Mouse (Mus musculus) frontal cortex, postnatal 10 days (tissue): ENCODE data around the gene Mast4.
A peak's percentile ranks its signal among the peaks of the same experiment; 100 is the strongest.

Experiments
- DNase-seq, 2 experiments: peaks; one replicate each; pipeline ENCODE4 v3.0.0; 2022; ENCODE audit warnings: low spot score in 2 of 2, mixed read lengths in 1 of 2

The Mast4 gene

DNA sequence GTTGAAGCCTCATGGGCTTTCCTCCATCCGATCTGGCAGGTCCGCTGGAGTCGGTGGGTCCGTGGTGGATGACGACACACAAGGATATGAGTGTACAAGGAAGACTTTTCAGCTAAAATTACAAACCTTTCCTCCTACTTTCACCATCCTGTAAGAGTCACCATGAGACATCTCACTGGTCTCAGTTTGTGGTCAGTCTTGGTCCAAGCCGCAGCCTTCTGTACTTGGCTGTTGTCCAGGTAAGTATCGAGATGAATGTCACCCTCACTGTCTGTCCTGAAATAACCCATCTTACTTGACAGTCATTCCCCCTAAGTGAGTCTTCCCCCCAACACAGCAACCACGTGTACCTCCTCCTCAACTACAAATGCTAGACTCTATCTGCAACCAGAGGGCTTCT lies 94.6 kb downstream of the Mast4 start:
- no peak for DNase-seq

DNA sequence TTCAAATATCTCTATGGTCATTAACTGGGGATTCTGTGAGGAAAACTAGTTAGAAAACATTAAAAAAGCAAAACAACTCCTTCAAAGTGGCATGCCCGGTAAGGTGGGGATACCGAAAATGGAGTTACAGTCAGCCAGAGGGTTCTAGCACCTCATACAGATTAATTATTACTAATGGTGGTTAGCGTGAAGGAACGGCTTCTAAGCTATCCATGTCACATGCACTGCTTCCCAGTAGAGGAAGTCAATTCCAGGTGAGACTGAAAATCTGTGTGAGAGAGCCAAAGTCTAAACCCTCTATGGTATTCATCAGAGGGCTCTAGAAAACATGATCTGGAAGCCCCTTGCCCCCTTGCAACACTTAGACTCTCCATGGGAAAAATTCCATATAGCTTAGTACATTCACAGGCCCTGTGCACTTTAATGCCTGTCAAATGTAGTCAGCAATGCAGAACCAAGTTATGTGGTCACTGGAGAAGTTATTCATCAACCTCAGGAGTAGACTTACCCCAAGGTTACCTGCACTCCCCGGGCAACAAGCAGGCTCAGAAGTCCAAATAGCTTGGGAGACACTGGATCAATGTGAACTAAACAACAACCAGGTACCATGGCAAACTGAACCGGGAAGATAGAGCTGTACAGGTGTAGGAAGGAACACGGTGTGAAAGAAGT lies 96.1 kb downstream of the Mast4 start:
- DNase-seq: no peak

DNA sequence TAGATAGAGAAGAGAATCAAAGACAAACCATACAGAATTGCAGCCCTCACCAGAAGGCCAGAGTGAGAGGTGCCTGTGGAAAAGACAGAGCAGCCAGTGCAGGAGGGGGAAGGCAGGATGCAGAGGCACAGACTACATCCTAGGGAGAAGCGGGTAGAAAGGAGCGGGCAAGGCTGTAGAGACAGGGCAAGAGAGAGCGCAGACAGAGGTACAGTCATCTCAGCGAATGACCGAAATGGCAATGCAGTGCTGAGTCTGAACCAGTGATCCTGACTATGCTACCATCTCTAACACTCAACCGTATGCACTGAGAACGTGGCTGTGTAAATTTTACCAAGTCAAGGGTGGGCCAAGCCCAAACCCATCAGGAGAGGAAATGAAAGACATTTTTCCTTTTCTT lies 102.1 kb downstream of the Mast4 start:
- no peak for DNase-seq

DNA sequence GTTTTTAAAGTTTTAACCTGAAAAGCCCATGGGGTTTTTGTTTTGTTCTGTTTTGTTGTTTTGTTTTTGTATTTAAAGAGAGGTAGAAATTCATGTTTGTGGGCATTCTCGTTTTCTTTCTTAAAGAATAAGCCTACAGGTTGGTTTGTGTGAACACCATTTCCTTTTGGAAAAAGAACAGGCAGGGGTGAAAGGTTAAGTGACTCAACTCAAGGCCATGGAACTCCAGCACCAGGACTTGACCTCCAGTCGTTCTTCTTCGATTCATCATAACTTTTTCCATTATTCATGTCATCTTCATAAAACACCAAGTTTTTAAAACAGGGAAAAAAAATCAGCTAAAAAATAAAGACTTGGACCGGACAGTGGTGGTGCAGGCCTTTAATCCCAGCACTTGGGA lies 105.2 kb downstream of the Mast4 start:
- DNase-seq: no peak

DNA sequence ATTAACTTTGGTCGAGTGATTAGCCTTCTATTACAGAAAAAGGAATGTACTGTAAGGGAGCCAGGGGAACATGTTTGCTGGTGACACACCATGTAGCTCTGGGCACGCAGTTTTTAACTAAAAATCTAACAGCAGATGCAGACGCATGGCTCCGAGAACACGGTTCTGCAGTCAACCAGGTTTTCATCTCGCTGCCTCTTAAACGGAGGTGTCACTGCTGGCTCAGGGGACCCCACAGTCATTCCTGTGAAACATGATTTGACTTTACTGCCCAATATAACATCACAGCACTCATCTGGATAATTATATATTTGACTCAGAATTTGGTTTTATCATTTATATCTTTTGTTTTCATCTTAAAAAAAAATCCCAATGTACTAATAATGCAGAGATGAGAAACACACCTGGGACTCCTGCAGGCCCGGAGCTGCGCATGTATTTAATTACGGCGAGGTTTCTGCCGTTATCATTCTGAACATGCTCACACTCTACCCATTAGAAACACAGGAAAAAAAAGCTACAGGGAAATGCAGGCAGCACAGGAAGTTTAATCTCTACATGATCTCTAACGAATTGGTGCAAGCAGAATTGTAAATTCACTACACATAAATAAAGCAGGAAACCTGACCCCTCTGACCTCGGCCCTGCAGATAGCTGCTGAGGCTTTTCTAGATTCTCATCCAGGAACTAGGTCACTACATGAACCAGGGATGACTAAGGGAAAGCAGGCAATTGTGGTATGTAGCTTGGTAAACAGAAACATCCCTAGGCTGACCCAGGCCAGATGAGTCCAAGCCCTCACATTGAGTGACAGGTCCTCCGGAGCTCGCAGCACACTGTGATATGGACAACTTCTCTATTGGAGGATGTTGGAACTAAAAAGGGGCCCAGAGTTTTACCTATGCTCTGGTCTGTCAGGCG lies 108.1 kb downstream of the Mast4 start:
- no peak for DNase-seq

DNA sequence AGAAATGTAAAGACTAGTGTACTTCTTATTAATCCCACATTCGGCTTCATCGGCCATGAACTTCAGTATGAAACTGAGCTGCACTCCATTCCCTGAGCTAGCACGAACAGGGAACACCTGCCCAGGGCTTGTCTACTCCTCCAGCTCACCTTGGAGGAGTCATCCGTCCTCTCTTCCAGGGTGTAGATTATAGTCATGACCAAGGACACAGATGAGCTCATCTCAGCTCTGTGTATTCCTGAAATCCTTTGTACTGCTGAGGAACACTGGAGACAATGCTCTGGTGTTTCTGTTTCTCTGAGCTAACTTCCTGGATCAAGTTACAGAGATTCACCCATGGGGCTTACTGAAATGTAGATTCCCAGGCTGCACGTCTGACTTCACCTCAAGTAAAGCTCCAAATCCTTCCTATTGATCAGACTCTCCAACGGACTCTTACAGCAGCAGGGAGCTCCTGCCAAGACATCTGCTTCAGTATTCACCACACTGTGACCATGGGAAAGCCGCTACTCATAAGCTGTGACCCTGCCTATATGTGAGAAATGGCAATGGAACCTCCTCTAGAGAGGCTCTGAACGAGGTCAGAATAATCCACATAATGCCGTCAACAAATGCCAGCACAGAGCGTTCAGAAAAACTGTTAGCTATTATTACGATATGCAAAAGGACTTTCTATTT lies 108.9 kb downstream of the Mast4 start:
- DNase-seq: no peak

DNA sequence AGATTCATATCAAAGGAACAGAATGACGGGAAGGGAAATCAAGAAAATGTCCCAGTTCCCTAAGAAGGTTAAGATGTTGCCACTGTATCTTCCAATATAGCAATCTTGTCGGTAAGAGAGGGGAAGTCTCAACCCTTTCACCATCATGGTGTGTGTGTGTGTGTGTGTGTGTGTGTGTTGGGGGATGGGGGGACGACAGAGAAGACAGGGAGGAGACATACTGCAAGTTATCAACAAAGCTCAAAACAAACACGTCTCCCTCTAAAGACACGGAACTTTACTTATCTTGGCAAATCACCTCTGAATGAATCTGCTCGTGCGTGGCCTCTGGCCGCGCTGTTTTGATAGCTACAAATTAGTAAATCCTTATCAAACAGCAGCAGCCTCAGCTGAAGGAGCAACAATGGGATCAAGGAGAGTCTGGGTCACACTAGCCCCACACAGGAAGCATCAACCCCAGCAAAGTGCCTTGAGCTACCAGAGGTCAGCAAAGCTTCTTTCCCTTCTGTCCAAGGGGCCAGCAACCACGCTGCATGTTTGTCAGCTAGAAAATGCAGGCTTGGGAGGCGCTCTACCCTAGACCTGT lies 113.7 kb downstream of the Mast4 start:
- DNase-seq: no peak

DNA sequence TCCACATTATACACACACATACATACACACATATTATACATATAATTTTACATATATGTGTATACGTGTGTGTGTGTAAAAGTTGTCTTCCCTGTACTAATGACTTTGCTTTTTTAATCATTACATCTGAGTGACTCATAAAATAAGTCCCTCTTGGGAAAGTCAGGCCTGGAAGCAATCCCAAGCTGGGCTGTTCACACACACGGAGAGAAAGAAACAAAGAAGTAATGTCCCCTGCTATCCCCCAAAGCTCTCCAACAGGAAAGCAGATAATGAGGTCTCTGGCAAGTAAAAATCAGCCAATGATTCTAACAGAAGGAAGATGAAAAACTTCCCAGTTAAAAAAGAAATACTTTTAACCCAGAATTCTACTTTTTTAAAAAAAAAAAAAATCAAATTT lies 114.3 kb downstream of the Mast4 start:
- DNase-seq: no peak

DNA sequence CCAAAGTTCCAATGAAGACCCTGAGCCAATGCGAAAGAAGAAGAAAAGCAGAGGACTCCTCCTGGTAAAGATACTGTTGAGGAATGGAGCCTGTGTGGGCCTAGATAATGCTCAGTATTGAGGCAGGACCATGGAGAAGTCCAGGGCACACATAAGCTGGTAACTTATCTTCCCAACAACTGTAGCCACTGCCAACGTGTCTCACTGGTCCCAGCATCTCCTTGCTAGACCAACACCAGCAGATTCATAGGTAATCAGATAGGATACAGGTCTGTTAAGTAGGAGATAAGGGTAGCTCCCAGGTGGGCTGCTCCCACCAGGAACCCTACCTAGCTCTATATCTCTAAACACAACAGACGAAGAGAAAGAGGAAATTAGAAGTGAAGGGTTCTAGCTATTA lies 116.8 kb downstream of the Mast4 start:
- DNase-seq: no peak

DNA sequence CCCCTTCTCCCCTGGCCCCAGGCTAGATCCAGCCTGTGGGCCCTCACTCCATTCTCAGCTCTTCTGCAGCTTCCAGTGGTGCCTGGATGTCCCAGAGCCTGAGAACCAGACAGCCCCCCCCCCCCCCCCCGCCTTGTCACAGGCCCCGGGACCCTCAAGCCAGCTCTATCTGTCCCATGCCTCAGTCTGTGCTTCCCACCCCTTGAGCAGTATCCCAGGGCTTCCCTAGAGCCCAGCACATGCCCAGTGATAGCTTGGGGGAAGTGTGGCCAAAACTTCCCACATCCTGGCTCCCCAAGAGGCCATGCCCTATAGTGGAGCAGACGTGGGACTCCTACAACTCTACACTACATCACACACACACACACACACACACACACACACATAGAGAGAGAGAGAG lies 119.8 kb downstream of the Mast4 start:
- DNase-seq: no peak

DNA sequence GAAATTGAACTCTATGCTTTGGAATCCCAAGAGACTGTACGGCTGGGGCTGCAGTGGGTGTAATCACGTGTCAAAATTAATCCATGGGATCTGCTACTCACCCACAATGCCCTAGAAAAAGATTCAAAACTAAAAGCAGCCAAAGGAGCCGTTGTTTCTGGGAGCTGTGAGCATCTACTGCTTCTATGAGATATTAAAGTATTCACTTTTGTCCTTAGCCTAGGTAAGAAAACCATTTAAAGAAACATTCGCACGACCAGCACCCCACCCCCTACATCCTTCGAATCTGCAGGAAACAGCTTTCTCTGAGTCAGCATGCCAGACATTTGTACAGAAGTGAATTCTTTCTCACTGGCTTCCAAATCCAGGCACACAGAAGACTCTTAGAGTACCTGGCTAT lies 122.3 kb downstream of the Mast4 start:
- DNase-seq: no peak

DNA sequence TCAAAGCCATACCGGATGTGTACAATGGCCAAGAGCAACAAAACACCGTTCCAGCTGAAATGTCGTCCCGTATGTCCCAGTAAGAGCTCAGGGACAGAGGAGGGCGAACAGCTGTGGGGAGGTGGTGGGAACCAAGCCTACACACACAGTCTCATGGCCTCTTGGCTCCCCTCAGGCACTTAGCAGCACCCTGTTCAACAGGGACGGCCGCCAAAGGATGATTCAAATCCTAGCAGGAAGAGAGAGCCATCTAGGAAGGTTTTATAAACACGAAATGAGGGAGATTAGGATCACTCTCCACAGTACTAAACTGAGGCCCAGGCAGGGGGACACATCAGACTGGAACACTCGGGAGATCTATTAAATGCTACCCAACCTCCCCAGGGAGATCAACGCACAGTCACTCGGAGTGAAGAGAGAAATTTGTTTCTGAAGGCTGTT lies 122.8 kb downstream of the Mast4 start:
- DNase-seq: peak in 1 of 2 experiments; percentile 21

DNA sequence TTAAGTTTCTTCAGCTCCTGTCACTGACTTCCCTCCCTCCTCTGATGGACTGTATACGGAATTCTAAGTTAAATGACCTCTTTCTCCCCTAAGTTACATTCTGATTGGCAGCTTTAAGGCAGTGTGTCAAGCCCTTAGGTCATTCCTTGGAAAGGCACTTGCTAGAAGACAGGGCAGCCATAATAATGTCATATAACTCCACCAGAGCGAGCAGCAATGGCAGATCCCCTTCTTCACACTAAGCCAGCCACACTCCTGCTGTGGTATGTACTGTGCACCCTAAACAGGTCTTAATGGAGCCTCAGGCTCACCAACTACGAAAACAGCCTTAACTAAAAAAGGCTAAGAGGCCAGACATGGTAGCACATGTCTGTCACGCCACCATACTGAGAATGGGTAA lies 123.6 kb downstream of the Mast4 start:
- DNase-seq: no peak

DNA sequence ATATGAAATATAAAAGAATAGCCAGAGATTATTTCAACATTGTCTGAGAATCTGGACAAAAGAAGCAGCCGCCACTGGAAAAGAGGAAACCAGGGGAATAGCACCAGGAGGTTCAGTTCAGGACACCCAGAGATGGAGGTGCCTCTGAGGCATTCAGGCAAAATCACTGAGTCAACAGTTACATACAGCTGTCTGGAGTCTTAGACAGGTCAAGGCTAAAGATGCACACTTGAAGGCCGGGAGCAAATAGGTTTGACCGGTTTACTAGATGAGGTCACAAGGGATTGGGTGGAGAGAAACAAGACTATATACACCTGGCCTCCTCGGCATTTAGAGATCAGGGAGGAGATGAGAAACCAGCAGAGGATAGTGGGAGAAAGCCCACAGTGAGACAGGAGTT lies 127.1 kb downstream of the Mast4 start:
- DNase-seq: no peak

DNA sequence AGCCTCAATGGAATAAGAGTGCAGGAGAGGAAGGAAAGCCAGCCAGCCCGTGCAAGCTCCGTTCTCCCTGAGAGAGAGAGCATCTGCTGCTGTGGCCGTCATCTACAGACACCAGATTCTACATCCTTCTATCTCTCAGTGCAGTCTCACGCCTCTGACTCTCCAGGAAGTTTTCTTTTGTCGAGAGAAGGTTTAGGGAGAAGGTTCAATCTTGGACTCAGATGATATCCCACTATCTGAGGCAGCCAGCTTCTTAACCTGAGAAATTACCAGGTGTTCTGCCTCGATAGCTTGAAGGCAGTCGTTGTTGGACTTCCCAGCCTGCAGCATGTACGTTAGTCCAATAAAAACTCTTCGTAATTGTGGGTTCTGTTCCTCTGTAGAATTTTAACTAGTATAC lies 127.7 kb downstream of the Mast4 start:
- no peak for DNase-seq

DNA sequence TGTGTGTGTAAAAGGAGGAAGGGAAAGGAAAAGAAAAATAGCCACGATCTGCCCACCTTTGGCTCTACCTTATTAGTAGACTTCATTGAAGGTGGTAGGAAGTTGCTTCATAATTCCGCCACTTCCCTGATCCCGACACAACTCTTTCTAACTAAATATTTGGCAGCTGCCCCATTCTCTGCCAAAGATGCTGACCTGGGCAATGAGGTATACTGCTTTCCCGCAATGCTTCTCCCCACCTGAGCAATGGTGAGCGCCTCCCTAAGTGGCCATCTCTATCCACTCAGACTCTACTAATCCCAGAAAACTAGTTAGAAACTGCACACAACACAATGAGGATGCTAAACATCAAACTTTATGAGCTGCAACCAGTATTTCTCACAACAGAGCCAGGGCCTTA lies 129.1 kb downstream of the Mast4 start:
- DNase-seq: no peak

DNA sequence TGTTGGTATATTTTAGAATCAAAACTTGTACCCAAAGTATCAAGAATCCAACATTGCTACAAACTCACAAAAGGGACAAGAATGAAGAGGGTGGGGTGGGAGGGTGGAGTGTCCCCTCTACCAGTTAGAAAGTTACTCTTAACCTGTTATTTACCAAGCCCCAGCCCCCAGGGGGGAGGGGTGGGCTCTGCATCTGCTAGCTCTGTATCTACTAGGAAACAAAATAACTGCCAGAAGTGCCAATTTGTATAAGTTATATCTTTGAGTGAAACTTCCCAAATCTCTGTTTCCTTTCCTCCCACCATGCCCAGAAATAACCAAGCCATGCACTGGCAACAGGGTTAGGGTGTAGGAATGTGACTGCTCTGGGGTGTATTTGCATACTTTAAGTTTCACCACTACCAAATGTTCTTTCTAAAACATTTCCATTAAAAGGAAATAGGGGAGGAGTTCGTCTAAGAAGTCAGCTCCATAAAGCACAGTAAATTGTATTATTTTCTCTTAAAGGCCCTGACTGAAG lies 130.9 kb downstream of the Mast4 start:
- DNase-seq: no peak

DNA sequence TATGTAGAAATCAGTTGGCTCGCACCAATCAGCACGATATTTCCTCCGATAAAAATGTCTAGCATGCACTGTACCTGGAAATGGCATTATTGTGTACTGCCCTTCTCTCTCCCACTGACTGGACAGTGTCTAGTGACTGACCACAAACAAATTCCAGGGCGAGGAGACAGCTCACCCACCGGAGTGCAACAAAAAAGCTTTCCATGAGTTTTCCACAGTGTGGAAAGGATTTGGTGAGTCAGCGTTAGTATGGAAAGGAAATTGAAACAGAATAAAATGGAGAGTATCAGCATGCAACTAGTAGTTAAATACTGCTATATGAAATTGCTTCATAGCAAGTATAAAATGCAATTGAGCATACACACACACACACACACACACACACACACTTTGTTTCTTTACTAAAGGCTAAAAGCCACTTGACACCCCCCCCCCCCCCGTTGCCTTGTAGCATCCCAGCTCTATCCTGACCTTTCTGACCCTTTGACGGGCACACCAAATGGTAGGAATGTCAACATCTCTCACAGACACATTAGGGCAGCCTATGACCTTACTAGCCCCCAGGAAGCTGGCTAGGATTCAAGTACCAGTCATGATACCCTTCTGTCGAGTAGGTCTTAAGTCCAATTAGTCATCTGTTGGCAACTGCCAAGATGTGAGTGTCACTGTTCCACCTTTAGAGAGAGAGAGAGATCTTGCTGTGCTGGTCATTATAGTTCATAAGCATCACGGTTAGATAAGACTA lies 133.1 kb downstream of the Mast4 start:
- DNase-seq: no peak

DNA sequence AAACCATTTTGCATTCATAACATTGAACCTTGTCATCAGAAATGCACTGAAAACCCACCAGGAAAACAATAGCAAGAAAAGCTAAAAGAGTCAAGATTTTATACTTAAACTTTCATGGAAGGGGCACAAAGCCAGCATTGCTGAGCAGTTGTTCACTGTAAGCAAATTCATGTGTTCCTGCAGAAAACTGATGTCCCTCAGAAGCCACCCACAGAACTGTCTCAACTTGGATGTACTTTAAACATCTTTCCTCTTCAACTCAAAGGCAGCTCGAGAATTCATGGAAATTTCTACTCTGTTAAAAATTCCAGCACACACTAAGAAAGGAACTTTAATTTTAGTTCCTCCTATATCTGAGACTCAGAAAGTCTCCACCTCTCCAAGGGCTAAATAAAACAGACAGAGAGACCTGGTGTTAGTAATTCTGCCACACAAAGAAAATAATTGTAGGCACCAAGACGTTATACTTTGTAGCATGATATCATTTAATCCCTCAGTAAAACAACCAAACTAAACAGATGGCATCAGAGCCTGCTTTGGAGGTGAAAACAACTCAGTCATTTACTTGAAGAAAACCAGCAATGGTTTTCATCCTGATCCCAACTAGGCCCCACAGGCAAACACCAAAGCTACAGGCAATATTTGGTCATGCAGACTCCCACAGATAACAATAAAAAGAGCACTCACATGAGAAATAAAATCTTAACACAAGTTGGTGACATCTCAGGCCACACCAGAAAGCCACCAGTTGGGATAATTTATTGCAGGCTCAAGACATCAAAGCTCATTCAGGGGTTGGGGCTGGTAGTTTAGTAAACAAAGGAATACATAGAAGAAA lies 134.3 kb downstream of the Mast4 start:
- no peak for DNase-seq

DNA sequence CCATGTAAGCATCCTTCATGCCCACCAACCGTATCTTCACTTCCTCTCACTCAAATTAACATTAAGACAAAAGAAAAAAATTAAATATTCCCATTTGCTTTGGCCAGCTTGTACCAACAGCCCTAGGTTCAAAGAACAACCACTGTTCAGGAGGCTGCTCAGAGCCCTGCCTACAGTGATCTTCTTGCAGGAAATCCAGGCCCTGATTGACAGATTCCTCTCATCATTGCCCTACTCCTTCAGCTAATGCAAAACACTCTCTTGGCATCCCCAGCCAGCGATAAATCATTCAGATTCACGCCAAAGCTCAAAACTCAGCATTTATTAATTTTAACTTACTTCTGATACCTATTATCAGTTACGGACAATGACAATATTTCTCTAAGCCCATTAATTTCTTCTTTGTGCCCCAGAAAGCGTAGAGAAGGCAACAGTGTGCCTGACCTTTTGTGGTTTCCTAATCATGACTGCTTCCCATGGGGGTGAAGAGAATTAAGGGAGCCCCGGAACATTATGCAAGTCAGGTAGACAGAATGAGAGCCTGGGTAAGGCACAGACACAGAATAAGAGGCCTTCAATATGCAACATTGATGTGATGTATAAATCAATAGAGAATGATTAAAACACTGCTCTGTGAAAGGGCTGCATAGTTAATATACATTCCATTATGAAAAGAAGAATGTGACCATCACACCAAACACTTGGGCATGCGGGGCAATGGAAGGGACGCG lies 135.9 kb downstream of the Mast4 start:
- no peak for DNase-seq
